Comparison of ENCODE assay signal across 8 mouse cellular contexts in genomic region chr11:99147920-99148289, GRCm38 (mm10). TPM values are rescaled to one million over a fixed set of nuclear protein-coding genes. Genes with fewer than 3 reads are reported as not detected.
DNase-seq lines count a peak whose midpoint lies in the region; ATAC-seq and TF ChIP-seq lines count a peak whose summit lies in the region.

No protein-coding gene starts in this region.

- H3K27ac ChIP-seq in lung, embryonic 14.5 days (ENCODE audit: low read depth) = peak overlapping the region; percentile 94
- peak overlapping the region; percentile 90 for H3K27ac ChIP-seq in embryonic facial prominence, embryonic 10.5 days (replicated peaks)
- H3K27ac ChIP-seq in limb, embryonic 10.5 days = peak overlapping the region; percentile 94
- H3K27ac ChIP-seq in stomach, embryonic 16.5 days (ENCODE audit: low read length) = peak overlapping the region; percentile 95

- H3K4me2 ChIP-seq in lung, embryonic 14.5 days = peak overlapping the region; percentile 29; the same call in 1 of the 2 replicates
- no peak overlapping the region for H3K4me2 ChIP-seq in stomach, embryonic 16.5 days (ENCODE audit: low read depth, low read length)

- H3K36me3 ChIP-seq in lung, embryonic 14.5 days (ENCODE audit: insufficient read depth) = no peaks in the 10 kb centered on the region
- H3K36me3 ChIP-seq in embryonic facial prominence, embryonic 10.5 days (replicated peaks) = no peaks in the 10 kb centered on the region
- 0 out of 2 replicates have a peak, but pooled peaks cover 2% of the 10 kb centered on the region for H3K36me3 ChIP-seq in limb, embryonic 10.5 days
- H3K36me3 ChIP-seq in stomach, embryonic 16.5 days (ENCODE audit: control insufficient read depth, insufficient read depth, low read length) = no peaks in the 10 kb centered on the region

- H3K9ac ChIP-seq in lung, embryonic 14.5 days = 0 out of 2 replicates have a peak overlapping the region, but pooled peaks have one; percentile 1
- 0 out of 2 replicates have a peak overlapping the region, but pooled peaks have one; percentile 55 for H3K9ac ChIP-seq in stomach, embryonic 16.5 days (ENCODE audit: low read length)

- no peak overlapping the region for H3K4me3 ChIP-seq in lung, embryonic 14.5 days (ENCODE audit: low read depth, low read length)
- H3K4me3 ChIP-seq in embryonic facial prominence, embryonic 10.5 days = peak overlapping the region; percentile 12
- peak overlapping the region; percentile 27 for H3K4me3 ChIP-seq in limb, embryonic 10.5 days
- H3K4me3 ChIP-seq in stomach, embryonic 16.5 days (replicated peaks; ENCODE audit: low read length) = no peak overlapping the region

- 14% methylated on average over 4 of the region's 4 CpGs for WGBS in lung, embryonic 14.5 days
- 19% methylated on average over 4 of the region's 4 CpGs for WGBS in embryonic facial prominence, embryonic 10.5 days
- WGBS in limb, embryonic 10.5 days = 7% methylated on average over 4 of the region's 4 CpGs
- WGBS in stomach, embryonic 16.5 days = 24% methylated on average over 4 of the region's 4 CpGs

- ATAC-seq in lung, embryonic 14.5 days (ENCODE audit: insufficient read depth) = peak; percentile 50
- peak; percentile 73; the same call in 1 of the 2 replicates for ATAC-seq in stomach, embryonic 16.5 days (ENCODE audit: insufficient read depth, low FRiP score)

- no peaks in the 10 kb centered on the region for H3K27me3 ChIP-seq in lung, embryonic 14.5 days (ENCODE audit: insufficient read depth, low read length)
- H3K27me3 ChIP-seq in embryonic facial prominence, embryonic 10.5 days (replicated peaks; ENCODE audit: low read depth, poor library complexity, severe bottlenecking) = 0 out of 2 replicates have a peak, but pooled peaks cover 5% of the 10 kb centered on the region
- peaks cover 9% of the 10 kb centered on the region; the same call in 1 of the 2 replicates for H3K27me3 ChIP-seq in limb, embryonic 10.5 days (ENCODE audit: low read depth, poor library complexity, severe bottlenecking)
- no peaks in the 10 kb centered on the region for H3K27me3 ChIP-seq in stomach, embryonic 16.5 days (ENCODE audit: control insufficient read depth, insufficient read depth, low read length)

- H3K9me3 ChIP-seq in lung, embryonic 14.5 days (ENCODE audit: low read depth, low read length) = no peaks in the 10 kb centered on the region
- no peaks in the 10 kb centered on the region for H3K9me3 ChIP-seq in embryonic facial prominence, embryonic 10.5 days
- H3K9me3 ChIP-seq in limb, embryonic 10.5 days (replicated peaks) = no peaks in the 10 kb centered on the region
- no peaks in the 10 kb centered on the region for H3K9me3 ChIP-seq in stomach, embryonic 16.5 days (replicated peaks; ENCODE audit: control insufficient read depth, low read length)

- no peak for TF ChIP-seq CTCF in lung, embryonic 14.5 days (IDR thresholded peaks at IDR 0.05; ENCODE audit: low read depth)

- H3K4me1 ChIP-seq in lung, embryonic 14.5 days (ENCODE audit: insufficient read depth) = peaks cover 38% of the 10 kb centered on the region
- H3K4me1 ChIP-seq in embryonic facial prominence, embryonic 10.5 days = peaks cover 77% of the 10 kb centered on the region
- H3K4me1 ChIP-seq in limb, embryonic 10.5 days = peaks cover 83% of the 10 kb centered on the region
- peaks cover 36% of the 10 kb centered on the region for H3K4me1 ChIP-seq in stomach, embryonic 16.5 days (ENCODE audit: control insufficient read depth, insufficient read depth, low read length)

- DNase-seq in lung, embryonic 14.5 days = peak; percentile 62
- no peak for DNase-seq in lung, adult 18-20 months
- DNase-seq in embryonic facial prominence, embryonic 10.5 days (ENCODE audit: low spot score) = peak; percentile 86
- peak; percentile 83 for DNase-seq in limb, embryonic 10.5 days (ENCODE audit: low spot score)
- no peak for DNase-seq in cerebellum, postnatal 36 days
- no peak for DNase-seq in cerebellum, postnatal 10 days
- no peak for DNase-seq in urinary bladder, postnatal 25 days (ENCODE audit: low spot score)

RNA-seq across cellular contexts. Expression of gene Ccr7, which starts 7.0 kb away (rescaled TPM):
- polyA plus RNA-seq in lung, embryonic 14.5 days (2014; fragmentation: Nextera tagmentation; extraction: Ambion mirVana) = 0.30 and 0.45 TPM in 2 replicates
- 0.50 and 0.78 TPM in 2 replicates for polyA plus RNA-seq in embryonic facial prominence, embryonic 10.5 days (2016; fragmentation: Nextera tagmentation; extraction: Ambion mirVana)
- polyA plus RNA-seq in limb, embryonic 10.5 days (2016; fragmentation: Nextera tagmentation; extraction: Ambion mirVana) = 0.82 and 1.3 TPM in 2 replicates
- 0.19 TPM in 2 replicates for polyA plus RNA-seq in stomach, embryonic 16.5 days (2015; fragmentation: Nextera tagmentation; extraction: Ambion mirVana)

RNA-seq across cellular contexts. Expression of gene Tns4, which starts 58.8 kb away (rescaled TPM):
- polyA plus RNA-seq in lung, embryonic 14.5 days (2014; fragmentation: Nextera tagmentation; extraction: Ambion mirVana) = 0.39 and 0.47 TPM in 2 replicates
- 0.96 and 1.0 TPM in 2 replicates for polyA plus RNA-seq in embryonic facial prominence, embryonic 10.5 days (2016; fragmentation: Nextera tagmentation; extraction: Ambion mirVana)
- polyA plus RNA-seq in limb, embryonic 10.5 days (2016; fragmentation: Nextera tagmentation; extraction: Ambion mirVana) = 0.74 and 1.4 TPM in 2 replicates
- polyA plus RNA-seq in stomach, embryonic 16.5 days (2015; fragmentation: Nextera tagmentation; extraction: Ambion mirVana) = 1.8 and 2.4 TPM in 2 replicates

Comparison
In these comparisons a context has a peak if more than half of its experiments do, and no peak if none do; other contexts are left out.
1. DNase-seq: peak in lung, embryonic 14.5 days (single experiment), embryonic facial prominence, embryonic 10.5 days (single experiment) and limb, embryonic 10.5 days (single experiment); none in lung, adult 18-20 months (0 of 2), cerebellum, postnatal 36 days (0 of 2), cerebellum, postnatal 10 days (0 of 2) and urinary bladder, postnatal 25 days (single experiment).
2. H3K4me3 ChIP-seq: peak in embryonic facial prominence, embryonic 10.5 days (single experiment) and limb, embryonic 10.5 days (single experiment); none in lung, embryonic 14.5 days (single experiment) and stomach, embryonic 16.5 days (single experiment).
3. Peak in every context shown above with its lines, with median percentiles within 50 percentile points of each other: H3K27ac ChIP-seq.